Mouse (Mus musculus): Measurements from ENCODE around the gene Nalcn.

- TF ChIP-seq POLR2A (IDR thresholded peaks at IDR 0.05; ENCODE audit: insufficient read depth, low read depth, low read length) (no peak), CTCF (IDR thresholded peaks at IDR 0.05) (no peak), EP300 (IDR thresholded peaks at IDR 0.05; ENCODE audit: insufficient read depth, low read depth, low read length) (no peak)
Measured at GRCm38 (mm10) chr14:123462026-123462425, 164.9 kb downstream of the Nalcn start.
